Mouse (Mus musculus) lung, adult 18-20 months (tissue): ENCODE measurements at regions not wholly inside any gene's neighbourhood (a gene's known extent, or its start where the extent isn't known, plus 50 kb on each side); places are given as distances from the start of the nearest gene placed in this dataset.

Experiments
- DNase-seq, 2 experiments: peaks; one replicate each; pipeline ENCODE4 v3.0.0; 2022; ENCODE audit warnings: mixed read lengths in 2 of 2

DNA sequence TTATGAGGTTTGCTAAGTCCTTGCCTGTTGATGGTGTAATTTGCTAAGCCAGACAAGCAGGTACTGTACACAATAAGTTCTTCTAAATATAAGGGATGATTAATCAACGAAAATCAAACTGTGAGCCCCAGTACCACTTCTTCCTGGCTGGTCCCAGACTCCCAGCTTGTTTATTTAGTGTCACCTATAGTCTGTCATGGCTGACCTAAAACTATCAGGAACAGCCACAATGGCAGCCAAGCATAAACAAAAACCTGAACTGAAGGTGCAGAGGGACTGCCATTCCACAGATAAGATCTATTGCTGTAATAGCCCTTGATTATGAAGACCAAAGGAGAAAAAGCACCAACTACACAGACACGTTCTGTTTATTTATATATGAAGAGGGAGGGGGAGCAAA is 180.9 kb upstream of the Dph6 start:
- no peak for DNase-seq

DNA sequence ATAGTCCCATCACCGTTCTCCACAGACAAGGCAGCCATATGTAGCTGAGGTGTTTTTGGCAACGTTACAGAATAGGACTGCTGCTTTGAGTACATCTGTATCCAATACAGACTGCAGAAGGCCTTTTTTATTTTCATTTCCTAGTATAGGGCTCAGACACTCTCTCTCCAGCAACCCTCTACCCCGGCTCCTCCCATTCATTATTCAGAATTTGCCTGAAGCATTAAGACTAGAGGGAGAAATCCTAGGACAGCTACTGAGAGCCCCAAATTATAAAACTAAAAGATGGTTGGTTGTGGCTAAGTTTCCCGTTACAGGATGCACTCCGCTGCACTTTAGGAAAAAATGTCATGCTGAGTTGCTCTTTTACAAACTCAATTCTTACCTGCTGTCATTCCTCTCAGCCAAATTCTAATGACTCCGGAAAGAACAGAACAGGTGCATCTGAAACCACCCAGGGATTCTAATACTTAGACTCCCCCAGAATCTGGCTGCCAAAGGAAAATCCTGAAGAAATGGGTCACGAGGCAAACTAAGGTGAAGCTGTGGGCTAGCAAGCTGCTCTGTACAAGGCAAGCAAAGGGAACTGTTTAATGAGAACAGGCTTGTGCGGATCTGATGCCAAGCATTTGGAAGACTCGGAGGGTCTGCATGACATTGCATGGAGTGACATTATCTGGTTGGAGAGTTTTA is 189.1 kb upstream of the Dph6 start:
- DNase-seq: no peak

- no peak for DNase-seq
Observed at GRCm38 (mm10) chr2:114844389-114844771, 189.6 kb upstream of the Dph6 start.

GRCm38 (mm10) chr2:114848439-114848838 is 193.7 kb upstream of the Dph6 start:
- no peak for DNase-seq

DNA sequence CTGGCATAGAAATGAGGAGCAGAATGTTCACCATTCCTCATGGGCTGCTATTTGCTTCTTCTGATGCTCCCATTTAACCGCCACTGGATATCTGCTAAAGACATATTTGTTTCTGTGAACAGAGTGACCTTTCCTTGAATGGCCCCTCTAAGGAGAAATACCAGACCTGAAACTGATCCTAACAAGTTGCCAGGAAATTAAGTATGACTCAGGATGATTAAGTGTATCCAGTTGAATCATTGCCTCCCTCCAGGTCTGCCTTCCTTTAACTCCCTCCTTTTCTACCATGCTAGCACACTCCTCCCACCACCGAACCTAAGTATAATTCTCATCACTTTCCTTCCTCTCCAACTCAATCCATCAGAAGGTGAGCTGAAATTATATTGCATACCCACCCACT is 194.2 kb upstream of the Dph6 start:
- DNase-seq: no peak

DNA sequence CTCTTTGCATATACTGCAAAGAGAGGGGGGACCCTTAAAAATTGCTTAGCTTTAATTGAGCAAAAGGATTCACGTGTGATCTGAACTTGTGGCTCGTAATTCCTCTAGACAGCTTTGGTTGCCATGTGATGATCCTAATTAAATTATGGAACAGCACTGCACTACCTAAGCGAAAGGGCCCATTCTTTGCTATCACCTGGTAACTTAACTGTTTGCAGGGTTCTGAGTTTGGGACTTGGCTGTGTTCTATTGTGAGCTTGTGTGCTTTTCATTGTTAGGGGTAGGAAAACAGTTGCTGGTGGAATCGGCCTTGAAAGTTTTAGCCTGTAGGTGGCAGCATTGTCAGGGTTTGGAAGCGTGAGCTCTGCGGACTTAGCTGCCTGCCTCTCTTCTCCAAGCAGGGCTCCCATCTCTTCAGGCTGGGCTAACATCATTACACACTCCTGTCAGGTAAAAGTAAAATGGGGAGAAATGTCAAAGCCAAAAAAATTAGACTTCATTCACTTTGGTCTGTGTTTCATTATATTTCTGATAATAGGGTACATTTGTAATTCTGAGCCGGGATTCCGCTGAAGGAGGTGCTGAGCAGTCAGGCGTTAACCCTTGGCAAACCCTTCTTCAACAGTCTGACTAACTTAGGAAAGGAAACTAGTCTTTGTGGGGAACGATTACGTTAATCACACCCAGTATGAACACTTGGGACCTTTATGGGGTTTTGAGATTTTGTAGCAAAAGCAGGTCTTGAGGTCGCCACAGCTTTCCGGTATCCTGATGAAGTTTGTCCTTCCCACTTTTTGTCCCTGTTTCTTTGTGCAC is 199.2 kb upstream of the Dph6 start:
- DNase-seq: peak; percentile 24 to 51

DNA sequence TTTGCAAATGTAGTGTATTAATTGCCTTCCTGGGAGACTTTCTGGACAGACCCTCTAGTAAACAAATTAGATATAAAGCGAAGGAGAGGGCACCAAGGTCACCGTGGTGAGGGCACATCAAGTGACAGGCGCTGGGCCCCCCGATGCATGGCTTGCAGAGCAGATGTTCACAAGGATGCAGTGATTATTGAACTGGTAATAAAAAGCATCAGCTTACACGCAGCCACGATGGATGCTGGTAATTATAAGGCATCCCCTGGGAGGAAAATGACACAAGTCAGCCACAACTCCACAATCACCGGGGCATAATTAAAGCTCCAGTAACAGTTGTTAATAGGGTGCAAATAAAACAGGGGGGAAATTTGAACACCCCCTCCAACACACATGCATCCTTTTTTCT is 217.5 kb upstream of the Dph6 start:
- no peak for DNase-seq

GRCm38 (mm10) chr2:114873090-114873489 is 218.3 kb upstream of the Dph6 start:
- DNase-seq: no peak

GRCm38 (mm10) chr2:114879084-114879483 is 224.3 kb upstream of the Dph6 start:
- DNase-seq: no peak

DNA sequence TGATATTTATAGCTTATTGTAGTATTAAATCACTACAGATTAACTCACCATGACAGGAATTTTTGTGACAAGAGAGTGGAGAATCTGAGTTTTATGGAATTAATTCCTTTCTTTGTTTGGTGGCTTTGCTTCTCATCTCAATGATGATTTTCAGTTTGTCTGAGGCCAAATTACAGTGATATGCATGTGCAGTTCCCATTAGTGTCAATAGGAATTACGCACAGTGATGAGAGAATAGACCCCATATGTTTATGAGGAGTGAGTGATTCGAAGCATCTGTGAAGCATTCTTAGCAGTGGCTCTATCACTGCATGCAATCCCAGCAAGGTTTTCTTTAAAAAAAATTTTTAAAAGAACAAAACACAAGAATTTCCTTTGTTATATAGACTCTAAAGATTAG is 225.0 kb upstream of the Dph6 start:
- no peak for DNase-seq

DNA sequence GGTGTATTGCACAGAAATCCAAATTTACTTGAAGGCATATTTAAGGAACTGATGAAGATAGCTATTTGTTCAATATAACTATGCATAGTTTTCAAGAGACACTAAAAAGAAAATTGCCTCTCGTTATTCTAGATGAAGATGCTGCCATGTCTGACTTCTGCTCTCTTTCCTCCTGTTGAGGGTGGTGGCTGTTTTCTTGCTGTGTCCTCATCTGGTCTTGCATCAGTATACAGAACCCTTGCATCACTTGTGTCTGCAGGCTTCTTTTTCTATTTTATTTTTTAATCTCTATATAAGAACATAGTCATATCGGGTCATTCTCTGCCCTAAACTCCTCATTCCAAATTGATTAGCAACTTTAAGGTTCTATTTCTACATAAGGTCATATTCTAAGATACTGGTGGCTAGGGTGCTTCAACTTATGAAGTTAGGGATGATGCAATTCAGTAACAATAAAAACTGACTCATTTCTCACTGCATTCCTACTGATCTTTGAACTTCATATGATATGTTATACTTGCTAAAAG is 231.0 kb upstream of the Dph6 start:
- no peak for DNase-seq

DNA sequence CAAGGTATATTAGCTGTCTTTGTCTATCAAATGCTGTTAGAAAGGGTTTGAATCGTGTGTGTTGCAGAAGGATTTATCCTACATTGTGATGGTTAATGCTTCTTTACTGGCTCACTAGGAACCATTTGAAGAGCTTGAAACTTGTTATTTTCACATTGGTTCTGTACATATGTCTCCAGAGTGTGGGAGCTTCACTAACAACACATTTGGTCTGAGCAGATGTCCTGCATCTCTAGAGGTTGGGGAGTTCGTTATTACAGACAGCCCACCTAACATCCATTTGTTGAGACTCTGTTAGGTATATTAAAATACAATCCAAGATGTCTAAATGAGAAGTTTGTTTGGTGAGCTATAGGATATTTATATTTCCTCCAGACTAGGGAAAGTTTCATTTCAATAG is 244.0 kb upstream of the Dph6 start:
- no peak for DNase-seq

- DNase-seq: no peak
Observed at GRCm38 (mm10) chr2:114911845-114912500, 257.2 kb upstream of the Dph6 start.

- DNase-seq: no peak
Observed at GRCm38 (mm10) chr2:114915025-114915690, 260.4 kb upstream of the Dph6 start.

DNA sequence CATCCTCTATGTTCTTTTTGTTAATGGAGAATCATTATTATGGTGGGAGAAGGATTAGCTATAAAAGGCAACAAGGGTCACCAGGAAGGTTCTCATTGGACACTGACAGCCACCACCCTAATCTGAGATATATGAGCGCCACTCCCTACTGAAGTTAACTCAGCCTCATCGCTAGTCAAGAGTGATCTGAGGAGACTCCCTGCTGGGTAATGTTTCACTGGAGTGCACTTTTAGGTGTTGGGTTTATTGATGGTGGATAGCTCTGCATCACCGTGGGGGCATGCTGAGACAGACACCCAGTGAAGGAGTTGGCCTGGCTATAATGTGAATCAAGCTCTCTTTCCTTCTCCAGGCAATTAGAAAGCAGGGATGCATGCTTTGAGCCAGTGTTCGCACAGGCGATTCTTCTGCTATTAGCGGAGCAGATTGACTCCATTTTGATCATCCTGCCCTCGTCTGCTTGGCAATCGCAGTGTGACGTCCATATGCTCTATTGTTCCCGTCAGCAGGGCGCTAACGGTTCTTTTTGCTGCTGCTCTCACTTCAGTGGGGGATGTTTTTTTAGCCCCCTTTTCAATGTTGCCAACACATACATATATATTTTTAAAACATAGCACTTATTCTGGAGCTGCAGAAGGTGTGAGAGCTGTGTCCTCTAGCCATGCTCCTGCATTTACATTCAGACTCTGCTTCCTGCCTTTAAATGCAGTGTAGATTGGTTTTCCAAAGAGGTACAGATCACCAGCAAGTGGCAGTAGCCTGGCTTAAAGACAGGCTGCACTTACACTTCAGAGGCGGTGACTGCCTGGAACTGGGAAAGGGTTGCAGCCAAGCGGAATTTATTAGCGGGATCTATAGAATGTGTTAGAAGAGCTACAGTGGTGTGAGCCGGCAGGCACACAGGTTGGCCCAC is 263.9 kb upstream of the Dph6 start:
- DNase-seq: no peak

DNA sequence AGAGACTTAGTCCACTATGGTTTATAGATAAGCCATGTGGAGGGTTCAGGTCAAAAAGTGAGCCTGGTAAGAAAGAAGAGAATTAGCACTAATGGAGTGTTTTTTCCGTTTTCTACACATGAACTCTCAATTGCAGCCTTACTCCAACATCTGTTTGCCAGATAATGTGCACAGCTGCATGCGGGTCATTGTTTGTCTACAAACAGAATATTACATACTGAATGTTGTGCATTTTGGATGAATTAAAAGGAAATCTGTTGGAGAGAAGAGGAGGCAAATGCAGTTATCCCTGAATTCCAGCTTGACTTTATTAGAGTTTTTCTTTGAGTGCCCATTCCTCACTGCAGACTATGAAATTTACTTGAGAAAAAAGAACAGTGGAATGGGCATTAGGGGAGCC is 269.1 kb upstream of the Dph6 start:
- no peak for DNase-seq

- no peak for DNase-seq
Observed at GRCm38 (mm10) chr2:114935436-114935835, 280.7 kb upstream of the Dph6 start.

DNA sequence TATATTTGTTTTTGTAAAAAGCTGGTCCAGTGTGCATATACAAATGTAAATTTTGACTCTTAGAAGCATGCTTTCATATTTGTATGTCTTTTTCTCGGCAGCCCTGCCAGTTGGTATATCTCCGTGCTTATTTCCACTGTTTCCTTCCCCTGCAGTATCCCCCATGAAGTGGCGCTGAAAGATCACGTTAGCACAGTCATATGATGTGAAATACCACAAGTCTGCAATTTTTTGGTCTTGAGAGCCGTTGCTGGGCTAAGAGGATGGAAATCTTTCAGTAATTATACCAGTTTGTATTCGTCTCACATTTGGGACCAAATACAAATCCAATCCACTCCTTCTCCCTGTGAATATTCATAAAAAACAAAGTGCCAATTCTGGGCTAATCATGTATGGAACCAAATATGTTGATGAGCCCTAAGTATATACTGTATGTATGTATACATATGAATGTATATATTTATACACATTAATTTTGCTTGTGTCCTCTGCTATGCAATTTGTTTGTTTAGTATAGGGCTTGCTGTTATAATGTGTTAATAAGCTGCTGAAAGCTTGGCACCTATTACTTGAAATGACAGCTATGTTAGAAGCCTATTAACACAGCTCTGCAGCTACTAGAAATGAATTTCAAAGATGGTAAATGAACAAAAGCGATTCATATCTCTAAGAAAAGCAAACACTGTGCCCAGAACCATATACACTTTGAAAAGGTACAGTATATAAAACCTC is 283.8 kb upstream of the Dph6 start:
- no peak for DNase-seq

- no peak for DNase-seq
Observed at GRCm38 (mm10) chr2:114966111-114966510, 311.3 kb upstream of the Dph6 start.

DNA sequence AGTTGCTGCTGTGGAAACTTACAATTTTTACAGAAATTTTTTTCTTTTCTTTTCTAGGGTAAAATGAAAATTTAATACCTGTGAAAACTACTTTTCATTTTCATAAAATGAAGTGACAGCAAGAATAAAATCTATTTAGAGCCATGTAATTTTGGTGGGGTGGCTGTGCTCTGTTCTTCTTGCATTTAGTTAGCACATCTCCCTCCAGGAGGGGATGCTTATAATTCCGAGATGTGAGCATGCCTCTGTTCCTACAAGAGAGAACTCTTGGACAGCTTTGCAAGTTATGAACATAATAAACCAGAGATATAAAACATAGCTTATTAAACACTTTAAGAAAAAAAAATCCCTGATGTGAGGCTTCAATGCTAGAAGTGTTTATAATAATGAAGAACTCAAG is 313.9 kb upstream of the Dph6 start:
- no peak for DNase-seq

DNA sequence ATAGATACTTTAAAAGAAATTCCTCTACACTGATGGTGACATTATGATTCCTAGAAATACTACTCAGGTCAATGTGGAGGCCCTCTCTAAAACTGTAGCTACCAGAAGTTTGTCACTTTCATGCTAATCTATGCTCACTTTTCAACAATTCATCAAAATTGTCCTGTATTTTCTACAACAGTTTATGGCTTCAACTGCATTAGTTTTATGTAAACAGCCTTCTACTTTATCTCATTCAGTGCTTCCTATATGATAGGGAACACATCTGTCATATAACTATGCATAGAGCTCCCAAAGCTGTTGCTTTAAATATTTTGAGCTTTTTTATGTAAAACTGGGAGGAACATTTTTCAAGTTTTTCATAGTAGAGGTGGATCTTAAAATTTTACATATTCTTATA is 338.7 kb upstream of the Dph6 start:
- DNase-seq: no peak
